In genomic region chr2:24416668-24417067, GRCm38 (mm10) we compare ENCODE assay signal across 10 mouse cellular contexts. TPM values are rescaled to one million over a fixed set of nuclear protein-coding genes. Genes with fewer than 3 reads are reported as not detected.
DNase-seq lines count a peak whose midpoint lies in the region; ATAC-seq lines count a peak whose summit lies in the region.
"Had no signal": no experiment of that assay in that cellular context is flagged by ENCODE, and none has a peak within 500 bp of the region (broad histone marks: within the 10 kb centered on the region; RNA-seq: fewer than 3 reads in every experiment).

No protein-coding gene starts in this region.

- 10% methylated on average over 8 of the region's 9 CpGs for WGBS in heart, embryonic 11.5 days (ENCODE audit: insufficient replicate concordance)

- no peaks in the 10 kb centered on the region for H3K4me1 ChIP-seq in heart, embryonic 11.5 days (ENCODE audit: control insufficient read depth, insufficient read depth, low read length)

- intact Hi-C loops in left cerebral cortex, postnatal 4 days (cut with DNase I): loop anchor here (10.0 kb wide), 1 partner anchor 348 kb away; the partner anchor contains the start of gene Cacna1b
- intact Hi-C loops in left cerebral cortex, postnatal 14 days (cut with DNase I): no loop called here

- H3K27me3 ChIP-seq in heart, embryonic 11.5 days (ENCODE audit: control insufficient read depth, insufficient read depth, low read length): no peaks in the 10 kb centered on the region

- peak; percentile 35 for DNase-seq in left cerebral cortex, postnatal 4 days
- DNase-seq in left cerebral cortex, adult 9 months (ENCODE audit: low spot score in 2 of 2): no peak
- DNase-seq in kidney, postnatal 25 days: peak; percentile 61 to 72
- peak; percentile 36 for DNase-seq in ovary, postnatal 10 days (ENCODE audit: low spot score)
- no peak for DNase-seq in left cerebral cortex, postnatal 14 days (ENCODE audit: low spot score in 2 of 2)

- peak; percentile 36 for ATAC-seq in granulocyte monocyte progenitor cell, adult 5-6 weeks (replicated peaks; ENCODE audit: poor library complexity, severe bottlenecking)
- ATAC-seq in erythroblast, adult 5-6 weeks (replicated peaks; ENCODE audit: low FRiP score, poor library complexity, severe bottlenecking): no peak
- ATAC-seq in heart, embryonic 11.5 days (replicated peaks; ENCODE audit: insufficient number of reproducible peaks, low FRiP score, low TSS enrichment): no peak

- no peaks in the 10 kb centered on the region for H3K9me3 ChIP-seq in heart, embryonic 11.5 days (replicated peaks; ENCODE audit: control insufficient read depth, low read length)

- no peak overlapping the region for H3K4me2 ChIP-seq in heart, embryonic 11.5 days

- H3K4me3 ChIP-seq in heart, embryonic 11.5 days (ENCODE audit: low read depth, low read length): no peak overlapping the region

- no peaks in the 10 kb centered on the region for H3K36me3 ChIP-seq in heart, embryonic 11.5 days (ENCODE audit: control insufficient read depth, insufficient read depth, low read length)

- H3K27ac ChIP-seq in heart, embryonic 11.5 days (ENCODE audit: low read depth, low read length): no peak overlapping the region
- H3K27ac ChIP-seq: liver, embryonic 14.5 days had no signal

- no peak overlapping the region for H3K9ac ChIP-seq in heart, embryonic 11.5 days (ENCODE audit: low read depth, low read length)
- H3K9ac ChIP-seq: liver, embryonic 14.5 days had no signal

RNA-seq across cellular contexts. Expression of gene Psd4, which starts 49.3 kb away (rescaled TPM):
- total RNA-seq in left cerebral cortex, postnatal 4 days (2021): 1 to 10 TPM in 1 of 2 experiments, under 1 TPM in 1; 0.83 to 2.9 TPM
- total RNA-seq in granulocyte monocyte progenitor cell, adult 5-6 weeks (2014; fragmentation: Nextera tagmentation): 76.9 and 91.0 TPM in 2 replicates
- 62.4 and 64.6 TPM in 2 replicates for total RNA-seq in granulocyte monocyte progenitor cell, adult 5-6 weeks (2017)
- 5.6 and 8.4 TPM in 2 replicates for total RNA-seq in erythroblast, adult 5-6 weeks (2015; ENCODE audit: low replicate concordance)
- total RNA-seq in erythroblast, adult 5-6 weeks (2017; ENCODE audit: low replicate concordance): 15.3 and 26.3 TPM in 2 replicates
- 0.42 and 0.46 TPM in 2 replicates for polyA plus RNA-seq in heart, embryonic 11.5 days (2014; fragmentation: Nextera tagmentation; extraction: Ambion mirVana)
- 1 to 10 TPM in 1 of 2 experiments, under 1 TPM in 1; 0.99 to 2.2 TPM for total RNA-seq in left cerebral cortex, postnatal 14 days (2021)

RNA-seq across cellular contexts. Expression of gene Pax8, which starts 58.7 kb away (rescaled TPM):
- total RNA-seq in left cerebral cortex, postnatal 4 days (2021): not detected
- 1.0 TPM in 1 of 2 replicates, not detected in the other for total RNA-seq in granulocyte monocyte progenitor cell, adult 5-6 weeks (2014; fragmentation: Nextera tagmentation)
- total RNA-seq in granulocyte monocyte progenitor cell, adult 5-6 weeks (2017): 0.34 TPM in 1 of 2 replicates, not detected in the other
- total RNA-seq in erythroblast, adult 5-6 weeks (2015; ENCODE audit: low replicate concordance): 2.1 TPM in 1 of 2 replicates, not detected in the other
- 0.28 and 1.1 TPM in 2 replicates for total RNA-seq in erythroblast, adult 5-6 weeks (2017; ENCODE audit: low replicate concordance)
- 0.27 TPM in 1 of 2 replicates, not detected in the other for polyA plus RNA-seq in heart, embryonic 11.5 days (2014; fragmentation: Nextera tagmentation; extraction: Ambion mirVana)
- total RNA-seq in left cerebral cortex, postnatal 14 days (2021): not detected
- polyA plus RNA-seq: heart, embryonic 14.5 days had no signal

Comparison
In these comparisons a context has a peak if more than half of its experiments do, and no peak if none do; other contexts are left out.
1. DNase-seq: peak in left cerebral cortex, postnatal 4 days (single experiment), kidney, postnatal 25 days (2 of 2) and ovary, postnatal 10 days (single experiment); none in left cerebral cortex, adult 9 months (0 of 2) and left cerebral cortex, postnatal 14 days (0 of 2).